Mouse (Mus musculus): ENCODE results near the gene Pgr15l. TPM values are rescaled to one million over a fixed set of nuclear protein-coding genes. Genes with fewer than 3 reads are reported as not detected.

The Pgr15l gene
- not detected in 2 replicates for total RNA-seq (2014; rRNA removed; ENCODE audit: low replicate concordance)
- not detected in 2 replicates for polyA plus RNA-seq (2015; fragmentation: Nextera tagmentation; extraction: Ambion mirVana)

DNA sequence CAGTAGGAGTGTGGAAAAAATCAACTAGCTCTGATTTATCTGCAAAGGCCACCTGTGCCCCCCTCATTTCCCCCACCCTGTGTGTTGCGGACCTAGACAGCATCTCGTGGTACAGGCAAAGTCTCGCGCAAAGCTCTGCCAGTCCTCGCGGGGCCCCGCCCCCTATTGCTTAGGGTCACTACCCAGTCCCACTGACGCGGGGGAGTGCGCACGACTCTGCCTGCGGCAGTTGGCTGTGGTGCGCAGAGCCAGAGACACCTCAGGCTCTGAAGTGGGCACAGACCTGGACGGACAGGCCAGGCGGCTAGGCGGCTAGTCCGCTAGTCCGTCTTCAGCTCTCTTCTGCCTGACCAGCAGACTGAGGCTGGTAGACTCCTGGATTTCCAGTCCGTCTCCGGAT is at the start of gene Pgr15l:
TSS of gene Pgr15l (plus strand) at position 228 of the 400 bp plus-strand sequence.
- no peak within 1 kb of the TSS for H3K27ac ChIP-seq (ENCODE audit: low read depth)
- H3K4me1 ChIP-seq (ENCODE audit: control insufficient read depth, insufficient read depth), result no peaks in the 10 kb centered on the region
- TF ChIP-seq CTCF (IDR thresholded peaks at IDR 0.05; ENCODE audit: low read depth) (no peak), EP300 (IDR thresholded peaks at IDR 0.05; ENCODE audit: low read depth) (no peak)
- no peak for ATAC-seq (ENCODE audit: insufficient read depth, low read depth)
- H3K9ac ChIP-seq (replicated peaks; ENCODE audit: low read depth, low read length), result no peak within 1 kb of the TSS
- H3K36me3 ChIP-seq (replicated peaks; ENCODE audit: control insufficient read depth, insufficient read depth, low read length), result no peaks in the 10 kb centered on the region
- WGBS, result 23% methylated on average over 20 of the region's 20 CpGs
- H3K4me2 ChIP-seq (ENCODE audit: low read depth, low read length), result no peak within 1 kb of the TSS
- H3K27me3 ChIP-seq (ENCODE audit: control insufficient read depth, insufficient read depth, low read length), result no peaks in the 10 kb centered on the region
- no peak for DNase-seq (ENCODE audit: low spot score)
- no peaks in the 10 kb centered on the region for H3K9me3 ChIP-seq (replicated peaks; ENCODE audit: control insufficient read depth, low read length)
- H3K4me3 ChIP-seq (ENCODE audit: low read depth, low read length), result no peak within 1 kb of the TSS

DNA sequence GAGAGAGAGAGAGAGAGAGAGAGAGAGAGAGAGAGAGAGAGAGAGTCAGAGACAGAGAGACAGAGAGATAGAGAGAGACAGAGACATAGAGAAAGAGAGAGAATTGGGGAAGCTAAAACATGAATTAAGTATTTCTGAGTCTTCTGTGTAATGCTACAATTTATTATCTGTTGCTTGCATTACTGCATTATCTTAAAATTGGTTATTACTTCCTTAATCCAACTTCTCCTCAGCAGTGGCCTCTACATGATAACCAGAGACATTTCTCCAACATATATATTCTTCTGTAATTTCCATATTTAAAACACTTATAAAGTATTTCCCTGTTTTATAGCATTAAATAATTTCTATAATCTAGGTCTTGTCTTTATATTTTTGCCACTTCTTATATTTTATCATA is 44.9 kb upstream of the Pgr15l start:
- ATAC-seq (ENCODE audit: insufficient read depth, low read depth) (no peak), DNase-seq (ENCODE audit: low spot score) (no peak)
- H3K4me1 ChIP-seq (ENCODE audit: control insufficient read depth, insufficient read depth), result no peaks in the 10 kb centered on the region
- no peaks in the 10 kb centered on the region for H3K36me3 ChIP-seq (replicated peaks; ENCODE audit: control insufficient read depth, insufficient read depth, low read length)
- no peak overlapping the region for H3K4me2 ChIP-seq (ENCODE audit: low read depth, low read length)
- H3K4me3 ChIP-seq (ENCODE audit: low read depth, low read length), result no peak overlapping the region
- TF ChIP-seq CTCF (IDR thresholded peaks at IDR 0.05; ENCODE audit: low read depth) (no peak), EP300 (IDR thresholded peaks at IDR 0.05; ENCODE audit: low read depth) (no peak)
- no peak overlapping the region for H3K27ac ChIP-seq (ENCODE audit: low read depth)
- no peaks in the 10 kb centered on the region for H3K9me3 ChIP-seq (replicated peaks; ENCODE audit: control insufficient read depth, low read length)
- H3K9ac ChIP-seq (replicated peaks; ENCODE audit: low read depth, low read length), result no peak overlapping the region
- H3K27me3 ChIP-seq (ENCODE audit: control insufficient read depth, insufficient read depth, low read length), result no peaks in the 10 kb centered on the region

DNA sequence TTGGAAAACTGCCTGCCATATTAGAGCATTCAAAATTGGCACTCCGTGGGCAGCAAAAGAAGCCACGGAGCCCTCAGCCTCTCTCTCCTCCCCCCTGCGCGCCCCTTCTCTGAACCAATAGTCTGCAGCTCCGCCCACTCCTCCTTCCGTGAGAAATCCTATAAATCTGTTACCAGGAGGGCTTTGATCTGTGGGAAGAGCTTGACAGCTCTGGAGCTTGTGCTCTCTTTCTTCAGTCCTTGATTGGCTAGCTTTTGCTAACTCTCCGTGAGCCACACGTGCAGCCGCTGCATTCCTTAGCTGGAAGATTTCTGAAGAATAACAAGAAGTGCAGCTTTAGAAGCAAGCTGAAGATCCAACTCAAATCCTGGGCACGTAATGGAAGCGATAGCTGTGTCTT is 2.6 kb upstream of the Pgr15l start:
- Histone ChIP-seq H3K27me3 (ENCODE audit: control insufficient read depth, insufficient read depth, low read length) (no peaks in the 10 kb centered on the region), H3K4me3 (ENCODE audit: low read depth, low read length) (no peak overlapping the region), H3K4me2 (ENCODE audit: low read depth, low read length) (no peak overlapping the region), H3K27ac (ENCODE audit: low read depth) (no peak overlapping the region), H3K9me3 (replicated peaks; ENCODE audit: control insufficient read depth, low read length) (no peaks in the 10 kb centered on the region), H3K4me1 (ENCODE audit: control insufficient read depth, insufficient read depth) (no peaks in the 10 kb centered on the region), H3K9ac (replicated peaks; ENCODE audit: low read depth, low read length) (no peak overlapping the region), H3K36me3 (replicated peaks; ENCODE audit: control insufficient read depth, insufficient read depth, low read length) (no peaks in the 10 kb centered on the region)
- TF ChIP-seq CTCF (IDR thresholded peaks at IDR 0.05; ENCODE audit: low read depth) (no peak), EP300 (IDR thresholded peaks at IDR 0.05; ENCODE audit: low read depth) (no peak)
- no peak for DNase-seq (ENCODE audit: low spot score)
- no peak for ATAC-seq (ENCODE audit: insufficient read depth, low read depth)
- WGBS, result 19% methylated on average over 11 of the region's 11 CpGs
